ENCODE assay signal across 25 mouse cellular contexts in genomic region chr5:27184963-27185362, GRCm38 (mm10).
A peak's percentile ranks its signal among the peaks of the same experiment; 100 is the strongest.
DNase-seq lines count a peak whose midpoint lies in the region; ATAC-seq and TF ChIP-seq lines count a peak whose summit lies in the region.
"Had no signal": no experiment of that assay in that cellular context is flagged by ENCODE, and none has a peak within 500 bp of the region (broad histone marks: within the 10 kb centered on the region; RNA-seq: fewer than 3 reads in every experiment).

No protein-coding gene starts in this region.

- no peaks in the 10 kb centered on the region for H3K4me1 ChIP-seq in heart, embryonic 11.5 days (ENCODE audit: control insufficient read depth, insufficient read depth, low read length)
- peaks cover 27% of the 10 kb centered on the region for H3K4me1 ChIP-seq in bone marrow macrophage, adult 2 months (ENCODE audit: control insufficient read depth, insufficient read depth, low read length)
- 0 out of 2 replicates have a peak, but pooled peaks cover 6% of the 10 kb centered on the region for H3K4me1 ChIP-seq in hindbrain, embryonic 13.5 days (replicated peaks)
- no peaks in the 10 kb centered on the region for H3K4me1 ChIP-seq in limb, embryonic 10.5 days
- H3K4me1 ChIP-seq: embryonic facial prominence, embryonic 10.5 days; embryonic facial prominence, embryonic 12.5 days; forebrain, embryonic 13.5 days; forebrain, embryonic 15.5 days had no signal

- H3K27me3 ChIP-seq in heart, embryonic 11.5 days (ENCODE audit: control insufficient read depth, insufficient read depth, low read length) = no peaks in the 10 kb centered on the region
- no peaks in the 10 kb centered on the region for H3K27me3 ChIP-seq in hindbrain, embryonic 13.5 days
- H3K27me3 ChIP-seq in limb, embryonic 10.5 days (ENCODE audit: low read depth, poor library complexity, severe bottlenecking) = no peaks in the 10 kb centered on the region
- H3K27me3 ChIP-seq: CH12.LX; embryonic facial prominence, embryonic 12.5 days; forebrain, embryonic 13.5 days; forebrain, embryonic 15.5 days; Patski had no signal

- no peak overlapping the region for H3K4me2 ChIP-seq in heart, embryonic 11.5 days
- no peak overlapping the region for H3K4me2 ChIP-seq in hindbrain, embryonic 13.5 days
- H3K4me2 ChIP-seq: embryonic facial prominence, embryonic 12.5 days; forebrain, embryonic 13.5 days; forebrain, embryonic 15.5 days had no signal

- H3K9ac ChIP-seq in heart, embryonic 11.5 days (ENCODE audit: low read depth, low read length) = no peak overlapping the region
- no peak overlapping the region for H3K9ac ChIP-seq in hindbrain, embryonic 13.5 days
- H3K9ac ChIP-seq: embryonic facial prominence, embryonic 12.5 days; forebrain, embryonic 13.5 days; forebrain, embryonic 15.5 days had no signal

- ATAC-seq in heart, embryonic 11.5 days (replicated peaks; ENCODE audit: insufficient number of reproducible peaks, low FRiP score, low TSS enrichment) = no peak
- peak; percentile 80 for ATAC-seq in megakaryocyte progenitor cell, adult 5-6 weeks (replicated peaks; ENCODE audit: poor library complexity)
- ATAC-seq in hindbrain, embryonic 13.5 days (ENCODE audit: low FRiP score) = no peak
- ATAC-seq: CD4-positive, CD25-positive, alpha-beta regulatory T cell, adult 4 months; forebrain, embryonic 13.5 days; forebrain, embryonic 15.5 days; Patski had no signal

- H3K36me3 ChIP-seq in heart, embryonic 11.5 days (ENCODE audit: control insufficient read depth, insufficient read depth, low read length) = no peaks in the 10 kb centered on the region
- H3K36me3 ChIP-seq in macrophage (ENCODE audit: inconsistent target) = no peaks in the 10 kb centered on the region
- H3K36me3 ChIP-seq in hindbrain, embryonic 13.5 days = no peaks in the 10 kb centered on the region
- no peaks in the 10 kb centered on the region for H3K36me3 ChIP-seq in limb, embryonic 10.5 days
- H3K36me3 ChIP-seq: embryonic facial prominence, embryonic 10.5 days; embryonic facial prominence, embryonic 12.5 days; forebrain, embryonic 15.5 days; G1E had no signal

- no peak overlapping the region for H3K27ac ChIP-seq in heart, embryonic 11.5 days (ENCODE audit: low read depth, low read length)
- peak overlapping the region; percentile 48 for H3K27ac ChIP-seq in bone marrow macrophage, adult 2 months (ENCODE audit: insufficient read depth, low read depth, low read length)
- H3K27ac ChIP-seq in macrophage = 0 out of 2 replicates have a peak overlapping the region, but pooled peaks have one; percentile 27
- no peak overlapping the region for H3K27ac ChIP-seq in hindbrain, embryonic 13.5 days
- no peak overlapping the region for H3K27ac ChIP-seq in limb, embryonic 10.5 days
- H3K27ac ChIP-seq: embryonic facial prominence, embryonic 10.5 days; embryonic facial prominence, embryonic 12.5 days; forebrain, embryonic 13.5 days; forebrain, embryonic 15.5 days had no signal

- no peaks in the 10 kb centered on the region for H3K9me3 ChIP-seq in heart, embryonic 11.5 days (replicated peaks; ENCODE audit: control insufficient read depth, low read length)
- H3K9me3 ChIP-seq in hindbrain, embryonic 13.5 days = no peaks in the 10 kb centered on the region
- H3K9me3 ChIP-seq in limb, embryonic 10.5 days (replicated peaks) = no peaks in the 10 kb centered on the region
- H3K9me3 ChIP-seq: embryonic facial prominence, embryonic 10.5 days; embryonic facial prominence, embryonic 12.5 days; forebrain, embryonic 13.5 days; forebrain, embryonic 15.5 days had no signal

- peak; percentile 90 for DNase-seq in heart, adult 11 months
- DNase-seq in left cerebral cortex, adult 11 months (ENCODE audit: low spot score) = no peak
- DNase-seq in limb, embryonic 10.5 days (ENCODE audit: low spot score) = no peak
- DNase-seq: adrenal gland, adult 2 months; adrenal gland, postnatal 10 days; adrenal gland, postnatal 25 days; B cell, adult 2 months; cerebellum, adult 11-12 months; cerebellum, adult 2 months; cerebellum, adult 9-10 months; cerebellum, postnatal 10 days; cerebellum, postnatal 25 days had no signal

- 77% methylated on average over 4 of the region's 4 CpGs for WGBS in heart, embryonic 11.5 days (ENCODE audit: insufficient replicate concordance)
- 52% methylated on average over 4 of the region's 4 CpGs for WGBS in macrophage (ENCODE audit: missing documents)
- WGBS in hindbrain, embryonic 13.5 days = 86% methylated on average over 4 of the region's 4 CpGs
- 86% methylated on average over 4 of the region's 4 CpGs for WGBS in limb, embryonic 10.5 days

- no peak overlapping the region for H3K4me3 ChIP-seq in heart, embryonic 11.5 days (ENCODE audit: low read depth, low read length)
- H3K4me3 ChIP-seq in bone marrow macrophage, adult 2 months (ENCODE audit: insufficient read depth, low read length) = no peak overlapping the region
- no peak overlapping the region for H3K4me3 ChIP-seq in macrophage (ENCODE audit: inconsistent target)
- H3K4me3 ChIP-seq in hindbrain, embryonic 13.5 days = no peak overlapping the region
- H3K4me3 ChIP-seq in limb, embryonic 10.5 days = no peak overlapping the region
- H3K4me3 ChIP-seq: embryonic facial prominence, embryonic 10.5 days; embryonic facial prominence, embryonic 12.5 days; forebrain, embryonic 13.5 days; forebrain, embryonic 15.5 days had no signal

- TF ChIP-seq CTCF in bone marrow macrophage, adult 2 months (IDR thresholded peaks at IDR 0.05; ENCODE audit: low read depth, low read length) = no peak

- TF ChIP-seq POLR2A in bone marrow macrophage, adult 2 months (IDR thresholded peaks at IDR 0.05; ENCODE audit: borderline replicate concordance, low read depth, low read length) = no peak

- no peaks in the 10 kb centered on the region for H3K79me2 ChIP-seq in macrophage (ENCODE audit: inconsistent target)

Comparison
In these comparisons a context has a peak if more than half of its experiments do, and no peak if none do; other contexts are left out.
1. H3K27ac ChIP-seq: peak in bone marrow macrophage, adult 2 months (single experiment) and macrophage (single experiment); none in heart, embryonic 11.5 days (single experiment), hindbrain, embryonic 13.5 days (single experiment) and limb, embryonic 10.5 days (single experiment).